Mouse (Mus musculus) liver, embryonic 13.5 days (tissue): ENCODE measurements at regions not wholly inside any gene's neighbourhood (a gene's known extent, or its start where the extent isn't known, plus 50 kb on each side); places are given as distances from the start of the nearest gene placed in this dataset.

Source experiments
- ATAC-seq: fragments of 200-750 bp; cut with Nextera tagmentation; 2 replicates; pipeline ENCODE4 v1.8.0; 2017; ENCODE audit warnings: low read depth, mild to moderate bottlenecking, moderate number of reproducible peaks, moderate library complexity
- DNase-seq: peaks from one replicate; pipeline ENCODE4 v3.0.0; 2022
- H3K27ac ChIP-seq: fragments of 300-500 bp; sonication (generic); 2 replicates; pipeline ENCODE4 v1.5.1; 2015; ENCODE audit warnings: moderate library complexity, mild to moderate bottlenecking, inconsistent platforms
- H3K27me3 ChIP-seq: fragments of 300-500 bp; sonication (generic); 2 replicates; pipeline ENCODE4 v1.6.1; 2015; ENCODE audit warnings: mild to moderate bottlenecking, inconsistent platforms
- H3K36me3 ChIP-seq: fragments of 300-500 bp; sonication (generic); 2 replicates; pipeline ENCODE4 v1.6.1; 2015; ENCODE audit warnings: mild to moderate bottlenecking, inconsistent platforms
- H3K4me1 ChIP-seq: fragments of 300-500 bp; sonication (generic); replicated peaks from 2 replicates; pipeline ENCODE4 v1.6.1; 2015; ENCODE audit warnings: inconsistent platforms
- H3K4me2 ChIP-seq: fragments of 300-500 bp; sonication (generic); 2 replicates; pipeline ENCODE4 v1.6.1; 2015; ENCODE audit warnings: inconsistent platforms, mild to moderate bottlenecking, moderate library complexity
- H3K4me3 ChIP-seq: fragments of 300-500 bp; sonication (generic); replicated peaks from 2 replicates; pipeline ENCODE4 v1.5.1; 2015; ENCODE audit warnings: mild to moderate bottlenecking, inconsistent platforms
- H3K9ac ChIP-seq: fragments of 300-500 bp; sonication (generic); 2 replicates; pipeline ENCODE4 v1.6.1; 2015; ENCODE audit warnings: mild to moderate bottlenecking, inconsistent platforms
- H3K9me3 ChIP-seq: fragments of 300-500 bp; sonication (generic); replicated peaks from 2 replicates; pipeline ENCODE4 v1.6.1; 2016; ENCODE audit warnings: inconsistent platforms
- WGBS: fragments of 180-500 bp; shearing (Covaris S2); methylation state at CpG from one replicate; pipeline ENCODE4 v1.1.7; 2015; ENCODE audit not compliant: insufficient replicate concordance; 5-methylcytosine and 5-hydroxymethylcytosine counted together

GRCm38 (mm10) chr2:114843696-114844388 lies 189.1 kb upstream of the Dph6 start:
- DNase-seq (no peak), ATAC-seq (no peak)
- no peak overlapping the region for H3K4me2 ChIP-seq
- H3K27me3 ChIP-seq: no peaks in the 10 kb centered on the region
- no peak overlapping the region for H3K27ac ChIP-seq
- no peak overlapping the region for H3K4me3 ChIP-seq
- no peaks in the 10 kb centered on the region for H3K9me3 ChIP-seq
- 62% methylated on average over 9 of the region's 9 CpGs for WGBS
- H3K9ac ChIP-seq: no peak overlapping the region
- H3K36me3 ChIP-seq: no peaks in the 10 kb centered on the region
- no peaks in the 10 kb centered on the region for H3K4me1 ChIP-seq

- Histone ChIP-seq H3K27ac (no peak overlapping the region), H3K4me2 (no peak overlapping the region), H3K27me3 (no peaks in the 10 kb centered on the region), H3K4me3 (no peak overlapping the region), H3K4me1 (no peaks in the 10 kb centered on the region), H3K9me3 (no peaks in the 10 kb centered on the region), H3K9ac (no peak overlapping the region), H3K36me3 (no peaks in the 10 kb centered on the region)
- WGBS: 62% methylated on average over 3 of the region's 3 CpGs
- DNase-seq (no peak), ATAC-seq (no peak)
These were observed 189.6 kb upstream of the Dph6 start for GRCm38 (mm10) chr2:114844389-114844771.

- DNase-seq (no peak), ATAC-seq (no peak)
- Histone ChIP-seq H3K27ac (no peak overlapping the region), H3K4me1 (no peaks in the 10 kb centered on the region), H3K27me3 (no peaks in the 10 kb centered on the region), H3K9me3 (no peaks in the 10 kb centered on the region), H3K4me2 (no peak overlapping the region), H3K9ac (no peak overlapping the region), H3K36me3 (no peaks in the 10 kb centered on the region), H3K4me3 (no peak overlapping the region)
- 77% methylated on average over 5 of the region's 5 CpGs for WGBS
These were observed 193.7 kb upstream of the Dph6 start for GRCm38 (mm10) chr2:114848439-114848838.

- Histone ChIP-seq H3K27me3 (no peaks in the 10 kb centered on the region), H3K36me3 (no peaks in the 10 kb centered on the region), H3K9me3 (no peaks in the 10 kb centered on the region), H3K9ac (no peak overlapping the region), H3K4me2 (no peak overlapping the region), H3K4me1 (no peaks in the 10 kb centered on the region), H3K27ac (no peak overlapping the region), H3K4me3 (no peak overlapping the region)
- ATAC-seq (no peak), DNase-seq (no peak)
- WGBS: 68% methylated on average over 2 of the region's 2 CpGs
These were observed 194.2 kb upstream of the Dph6 start for GRCm38 (mm10) chr2:114848914-114849313.

- Histone ChIP-seq H3K9me3 (no peaks in the 10 kb centered on the region), H3K27me3 (no peaks in the 10 kb centered on the region), H3K27ac (no peak overlapping the region), H3K4me1 (no peaks in the 10 kb centered on the region), H3K4me2 (no peak overlapping the region), H3K36me3 (no peaks in the 10 kb centered on the region), H3K9ac (no peak overlapping the region), H3K4me3 (no peak overlapping the region)
- DNase-seq (peak; percentile 2), ATAC-seq (no peak)
- WGBS: 45% methylated on average over 13 of the region's 13 CpGs
These were observed 199.2 kb upstream of the Dph6 start for GRCm38 (mm10) chr2:114853715-114854530.

GRCm38 (mm10) chr2:114872272-114872671 lies 217.5 kb upstream of the Dph6 start:
- WGBS: 72% methylated on average over 7 of the region's 7 CpGs
- Histone ChIP-seq H3K4me3 (no peak overlapping the region), H3K9ac (no peak overlapping the region), H3K36me3 (no peaks in the 10 kb centered on the region), H3K4me2 (no peak overlapping the region), H3K27ac (no peak overlapping the region), H3K9me3 (no peaks in the 10 kb centered on the region; the same call in 1 of the 2 replicates), H3K4me1 (no peaks in the 10 kb centered on the region), H3K27me3 (no peaks in the 10 kb centered on the region)
- no peak for DNase-seq
- no peak for ATAC-seq

GRCm38 (mm10) chr2:114873090-114873489 lies 218.3 kb upstream of the Dph6 start:
- ATAC-seq: no peak
- H3K9ac ChIP-seq: no peak overlapping the region
- no peak for DNase-seq
- H3K36me3 ChIP-seq: no peaks in the 10 kb centered on the region
- H3K9me3 ChIP-seq: no peaks in the 10 kb centered on the region; the same call in 1 of the 2 replicates
- no peak overlapping the region for H3K27ac ChIP-seq
- H3K4me3 ChIP-seq: no peak overlapping the region
- H3K4me1 ChIP-seq: no peaks in the 10 kb centered on the region
- no peaks in the 10 kb centered on the region for H3K27me3 ChIP-seq
- no peak overlapping the region for H3K4me2 ChIP-seq
- WGBS: 62% methylated on average over 4 of the region's 4 CpGs

- 51% methylated on average over 2 of the region's 2 CpGs for WGBS
- DNase-seq (no peak), ATAC-seq (no peak)
- Histone ChIP-seq H3K36me3 (no peaks in the 10 kb centered on the region), H3K4me2 (no peak overlapping the region), H3K9me3 (no peaks in the 10 kb centered on the region), H3K27me3 (no peaks in the 10 kb centered on the region), H3K27ac (no peak overlapping the region), H3K9ac (no peak overlapping the region), H3K4me1 (no peaks in the 10 kb centered on the region), H3K4me3 (no peak overlapping the region)
These were observed 224.3 kb upstream of the Dph6 start for GRCm38 (mm10) chr2:114879084-114879483.

- Histone ChIP-seq H3K4me1 (no peaks in the 10 kb centered on the region), H3K4me2 (no peak overlapping the region), H3K4me3 (no peak overlapping the region), H3K9ac (no peak overlapping the region), H3K36me3 (no peaks in the 10 kb centered on the region), H3K27me3 (no peaks in the 10 kb centered on the region), H3K27ac (no peak overlapping the region), H3K9me3 (no peaks in the 10 kb centered on the region)
- no peak for DNase-seq
- 57% methylated on average over 2 of the region's 2 CpGs for WGBS
- ATAC-seq: no peak
These were observed 225.0 kb upstream of the Dph6 start for GRCm38 (mm10) chr2:114879784-114880183.

- H3K4me1 ChIP-seq: no peaks in the 10 kb centered on the region
- H3K9ac ChIP-seq: no peak overlapping the region
- ATAC-seq: no peak
- H3K4me3 ChIP-seq: no peak overlapping the region
- 57% methylated on average over 2 of the region's 2 CpGs for WGBS
- H3K27me3 ChIP-seq: no peaks in the 10 kb centered on the region
- H3K36me3 ChIP-seq: no peaks in the 10 kb centered on the region
- no peak overlapping the region for H3K27ac ChIP-seq
- DNase-seq: no peak
- no peak overlapping the region for H3K4me2 ChIP-seq
- no peaks in the 10 kb centered on the region for H3K9me3 ChIP-seq
These were observed 231.0 kb upstream of the Dph6 start for GRCm38 (mm10) chr2:114885734-114886260.

GRCm38 (mm10) chr2:114898812-114899211 lies 244.0 kb upstream of the Dph6 start:
- Histone ChIP-seq H3K4me1 (no peaks in the 10 kb centered on the region), H3K4me3 (no peak overlapping the region), H3K9me3 (no peaks in the 10 kb centered on the region), H3K36me3 (no peaks in the 10 kb centered on the region), H3K27ac (no peak overlapping the region), H3K9ac (no peak overlapping the region), H3K4me2 (no peak overlapping the region), H3K27me3 (no peaks in the 10 kb centered on the region)
- DNase-seq: no peak
- 59% methylated on average over 2 of the region's 2 CpGs for WGBS
- no peak for ATAC-seq
